Mouse (Mus musculus): ENCODE measurements around the gene Ifi35.
A peak's percentile ranks its signal among the peaks of the same experiment; 100 is the strongest.
"Not testable (repeated sequence)": the region's sequence is repeated elsewhere in the genome, so short reads cannot be mapped to it uniquely, and the experiment has no call there.

The Ifi35 gene

GRCm38 (mm10) chr11:101448274-101448746 is at the start of gene Ifi35:
TSS of gene Ifi35 (plus strand) at chr11:101448407.
- DNase-seq, result no peak

GRCm38 (mm10) chr11:101415306-101415705 is 32.9 kb upstream of the Ifi35 start:
- no peak for DNase-seq

GRCm38 (mm10) chr11:101416433-101417100 is 31.6 kb upstream of the Ifi35 start:
- no peak for DNase-seq

GRCm38 (mm10) chr11:101417101-101417855 is 30.9 kb upstream of the Ifi35 start, which contains the start of gene Aarsd1:
TSS of gene Aarsd1 (minus strand) at chr11:101417615.
- peak; percentile 90 for DNase-seq

GRCm38 (mm10) chr11:101418991-101419390 is 29.2 kb upstream of the Ifi35 start:
- peak; percentile 26 for DNase-seq

- DNase-seq, result no peak
Measured at GRCm38 (mm10) chr11:101419610-101420009, 28.6 kb upstream of the Ifi35 start.

GRCm38 (mm10) chr11:101420148-101420547 is 28.1 kb upstream of the Ifi35 start:
- no peak for DNase-seq

GRCm38 (mm10) chr11:101424105-101424851 is 23.9 kb upstream of the Ifi35 start, which contains the start of gene Gm27029:
TSS of gene Gm27029 (minus strand) at chr11:101424796.
- DNase-seq, result no peak

- DNase-seq, result peak; percentile 98
Measured at GRCm38 (mm10) chr11:101424925-101425813, 23.0 kb upstream of the Ifi35 start, which contains the start of the genes Rundc1 and Ptges3l. TSS of gene Rundc1 (plus strand) at chr11:101425085. TSS of gene Ptges3l (minus strand) at chr11:101425333.

GRCm38 (mm10) chr11:101426165-101426564 is 22.0 kb upstream of the Ifi35 start:
- no peak for DNase-seq

- DNase-seq, result no peak
Measured at GRCm38 (mm10) chr11:101431327-101431726, 16.9 kb upstream of the Ifi35 start.

GRCm38 (mm10) chr11:101433396-101433795 is 14.8 kb upstream of the Ifi35 start:
- no peak for DNase-seq

- DNase-seq, result no peak
Measured at GRCm38 (mm10) chr11:101435831-101436230, 12.4 kb upstream of the Ifi35 start.

- DNase-seq, result no peak
Measured at GRCm38 (mm10) chr11:101436916-101437315, 11.3 kb upstream of the Ifi35 start.

GRCm38 (mm10) chr11:101438006-101438405 is 10.2 kb upstream of the Ifi35 start:
- not testable (repeated sequence) for DNase-seq

GRCm38 (mm10) chr11:101441450-101442126 is 6.6 kb upstream of the Ifi35 start:
- DNase-seq, result not testable (repeated sequence)

GRCm38 (mm10) chr11:101442127-101442693 is 6.0 kb upstream of the Ifi35 start, which contains the start of gene Rpl27:
TSS of gene Rpl27 (plus strand) at chr11:101442298.
- DNase-seq, result peak; percentile 97

- DNase-seq, result no peak
Measured at GRCm38 (mm10) chr11:101442760-101443159, 5.4 kb upstream of the Ifi35 start.

- no peak for DNase-seq
Measured at GRCm38 (mm10) chr11:101446319-101446718, 1.9 kb upstream of the Ifi35 start.

- DNase-seq, result not testable (repeated sequence)
Measured at GRCm38 (mm10) chr11:101446860-101447259, 1.3 kb upstream of the Ifi35 start.

GRCm38 (mm10) chr11:101447786-101448185 is 421 bp upstream of the Ifi35 start:
- DNase-seq, result no peak
